Mouse (Mus musculus): Measurements from ENCODE around the gene Phf21a. TPM values are rescaled to one million over a fixed set of nuclear protein-coding genes. Genes with fewer than 3 reads are reported as not detected.
A peak's percentile ranks its signal among the peaks of the same experiment; 100 is the strongest.

Phf21a gene
- total RNA-seq, 4 experiments from 2014 or later: 24.3 to 30.5 (median 28.2) TPM

DNA sequence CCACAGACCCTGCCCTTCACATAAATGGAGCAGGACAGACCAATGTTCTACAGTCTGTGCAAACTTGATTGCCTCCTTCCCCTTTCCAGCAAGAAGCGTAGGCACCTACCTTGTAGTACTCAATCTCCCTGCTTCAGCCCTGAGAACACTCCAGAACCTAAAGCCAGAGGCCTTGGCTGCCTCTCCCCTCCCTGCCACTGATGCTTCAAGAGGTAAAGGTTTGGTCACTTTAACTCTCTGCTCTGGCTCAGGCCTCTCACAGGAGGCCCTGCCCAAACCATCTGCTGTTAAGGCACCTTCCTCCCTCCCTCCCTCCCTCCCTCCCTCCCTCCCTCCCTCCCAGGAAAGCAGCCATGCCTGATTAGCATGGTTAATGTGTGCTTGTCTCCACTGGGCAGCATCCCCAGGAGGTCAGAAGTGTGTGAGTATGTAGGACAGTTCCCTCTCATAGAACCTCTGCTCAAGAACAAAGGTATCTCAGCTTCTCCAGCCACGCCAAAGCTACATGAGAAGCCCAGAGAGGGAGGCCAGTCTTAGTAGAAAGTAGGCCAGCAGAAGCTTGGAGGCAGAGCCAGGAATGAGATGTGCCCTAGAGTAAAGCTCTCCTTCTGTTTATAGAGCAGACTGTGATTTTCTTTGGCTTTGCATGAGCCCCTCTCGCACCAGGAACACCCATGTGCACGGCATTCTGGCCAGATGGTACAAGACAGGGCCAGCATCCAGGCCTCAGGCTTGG is 309.8 kb downstream of the Phf21a start:
- DNase-seq (ENCODE audit: low spot score): no peak

DNA sequence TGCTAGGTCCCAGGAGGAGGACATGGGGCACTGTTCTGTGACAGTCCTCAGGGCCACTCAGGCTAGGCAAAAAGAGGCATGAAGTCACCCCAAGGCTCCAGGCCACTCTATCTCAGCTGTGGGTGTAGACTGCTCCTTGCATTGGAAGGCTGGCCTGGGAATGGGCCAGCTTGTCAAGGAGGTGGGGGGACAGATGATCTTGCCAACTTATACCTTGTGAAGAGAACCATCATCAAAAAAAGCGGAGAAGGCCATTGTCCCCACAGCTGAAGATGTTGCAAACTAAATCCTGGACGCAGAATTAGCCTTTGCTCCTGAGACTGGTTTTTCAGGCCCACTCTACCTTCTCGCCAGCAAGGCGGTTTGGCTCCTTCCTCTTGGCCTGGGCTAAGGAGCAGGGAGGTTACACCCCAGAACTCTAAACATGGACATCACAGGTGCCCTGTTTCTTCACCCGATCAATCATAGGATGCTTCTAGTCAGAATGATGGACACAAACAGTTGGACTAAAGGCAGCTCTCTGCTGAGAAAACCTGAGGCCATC is 310.9 kb downstream of the Phf21a start:
- DNase-seq (ENCODE audit: low spot score): no peak

DNA sequence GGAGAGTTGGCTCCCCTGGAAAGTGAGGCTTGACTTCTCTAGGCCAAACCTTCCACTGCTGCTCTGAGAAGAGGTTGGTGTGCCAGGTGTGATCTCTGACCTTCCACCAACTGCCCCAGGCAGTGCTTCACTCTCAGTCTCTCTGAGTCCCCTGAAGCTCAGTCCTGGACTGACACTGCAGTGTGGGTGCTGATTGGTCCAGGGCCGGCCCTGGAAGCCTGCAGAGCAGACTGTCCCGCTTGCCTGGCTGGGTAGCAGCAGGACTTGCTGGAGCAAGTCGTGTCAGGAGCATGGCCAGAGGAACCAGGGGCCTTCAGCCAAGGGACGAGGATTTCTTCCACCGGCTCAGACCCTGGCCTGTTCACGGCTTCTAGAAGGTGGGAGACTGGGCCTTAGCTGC is 311.8 kb downstream of the Phf21a start:
- DNase-seq (ENCODE audit: low spot score): no peak

DNA sequence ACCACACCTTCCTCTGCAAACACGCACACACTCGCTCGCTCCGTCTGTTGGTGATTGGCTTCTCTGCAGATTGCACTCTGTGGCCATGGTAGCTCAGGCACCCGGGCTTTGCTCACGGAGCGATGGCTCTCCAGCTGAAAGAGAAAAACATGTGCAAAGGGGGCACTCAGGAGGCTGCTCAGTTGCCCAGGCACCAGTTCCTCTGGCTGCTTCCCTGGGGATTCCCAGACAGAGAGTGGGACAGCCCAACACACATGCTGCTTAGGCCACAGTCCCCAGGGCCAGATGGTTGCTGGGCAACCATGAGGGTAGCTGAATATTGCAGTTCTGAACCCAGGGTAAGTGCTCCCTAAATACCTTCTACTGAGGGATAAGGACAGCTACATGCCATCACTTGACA is 312.8 kb downstream of the Phf21a start:
- no peak for DNase-seq (ENCODE audit: low spot score)

DNA sequence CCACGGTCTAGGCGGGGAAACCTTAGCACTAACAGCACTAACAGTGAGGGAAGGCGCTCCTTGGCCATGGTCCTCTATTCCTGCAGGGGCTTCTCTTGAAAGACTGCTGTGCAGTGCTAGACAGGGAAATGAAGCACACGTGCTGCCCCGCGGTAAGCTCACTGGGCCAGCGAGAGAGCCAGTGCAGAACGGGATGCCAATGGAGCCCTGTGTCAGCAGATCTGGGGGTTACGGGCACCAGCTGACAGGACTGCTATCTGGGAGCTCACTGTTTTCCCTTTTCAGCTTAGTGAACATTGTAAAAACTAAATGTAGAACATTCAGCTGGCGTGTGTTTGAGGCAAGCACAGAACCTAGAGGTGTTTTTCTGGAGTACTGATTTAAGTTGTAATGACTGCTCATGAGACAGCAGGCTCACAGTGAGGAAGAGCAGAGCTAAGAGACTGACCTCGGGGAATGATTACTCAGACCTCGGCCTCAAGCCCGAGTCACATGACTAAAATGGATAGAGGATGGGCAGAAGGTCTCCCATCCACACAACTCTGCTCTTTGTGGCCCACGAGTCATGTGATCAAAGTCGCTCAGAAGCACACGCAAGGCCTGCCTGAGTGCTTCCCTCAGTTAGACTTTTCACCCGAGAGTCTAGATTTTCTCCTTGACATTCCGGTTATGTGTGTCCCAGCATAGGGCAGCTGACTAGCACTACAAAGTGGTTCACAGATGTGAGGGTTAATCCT is 315.6 kb downstream of the Phf21a start:
- no peak for DNase-seq (ENCODE audit: low spot score)

DNA sequence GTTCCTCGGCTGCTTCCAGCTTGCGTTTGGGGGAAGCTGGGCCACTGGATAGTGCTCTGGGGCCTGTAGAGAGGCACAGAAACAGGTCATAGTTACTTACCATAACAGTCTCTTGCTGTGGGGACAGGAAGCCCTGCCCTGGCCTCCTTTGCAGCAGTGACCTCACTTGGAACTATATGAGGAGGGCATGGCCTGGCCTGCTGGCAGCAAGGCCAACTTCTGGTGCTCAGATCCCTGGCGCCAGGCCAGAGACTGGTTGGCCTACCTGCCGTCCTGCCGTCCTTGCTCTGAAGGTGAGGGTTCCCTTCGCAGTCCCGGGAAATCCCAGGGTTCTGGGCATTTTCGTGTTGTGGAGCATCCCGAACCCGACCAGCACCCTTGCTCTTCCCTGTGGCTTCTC is 318.8 kb downstream of the Phf21a start:
- no peak for DNase-seq (ENCODE audit: low spot score)

Small RNA genes lying within 50 kb of the gene (microRNA-seq; reads per million reads assigned to microRNA genes)
- gene Mir1955: 7.6 reads per million, percentile 21 among the genes with 10 or more reads in this experiment
- not detected for gene Mir7000

Other genes starting within 250 kb of the Phf21a start
- not detected for gene Chrm4, start 165.9 kb upstream of the Phf21a start, total RNA-seq (2022)
- gene Mdk, start 160.8 kb upstream of the Phf21a start, total RNA-seq (2022): 1 to 10 TPM; 1.5 to 4.3 (median 3.4) TPM
- gene Gm9821, start 147.4 kb upstream of the Phf21a start, total RNA-seq (2022): not detected
- 10 to 100 TPM; 31.4 to 49.0 (median 42.7) TPM for gene Dgkz, start 117.3 kb upstream of the Phf21a start, total RNA-seq (2022)
- 1 to 10 TPM; 2.5 to 4.0 (median 3.1) TPM for gene Creb3l1, start 68.6 kb upstream of the Phf21a start, total RNA-seq (2022)

Data from heart, adult 8-10 months (tissue).